Mouse (Mus musculus) forebrain, embryonic 15.5 days (tissue): ENCODE results near the gene Ran. TPM values are rescaled to one million over a fixed set of nuclear protein-coding genes. Genes with fewer than 3 reads are reported as not detected.
A peak's percentile ranks its signal among the peaks of the same experiment; 100 is the strongest.
"Not testable (repeated sequence)": the region's sequence is repeated elsewhere in the genome, so short reads cannot be mapped to it uniquely, and the experiment has no call there.

ENCODE experiments used
- ATAC-seq: fragments of 200-750 bp; cut with Nextera tagmentation; replicated peaks from 2 replicates; pipeline ENCODE4 v1.8.0; 2017; ENCODE audit warnings: mild to moderate bottlenecking, moderate TSS enrichment, moderate library complexity
- H3K27ac ChIP-seq: fragments of 300-500 bp; sonication (generic); replicated peaks from 2 replicates; pipeline ENCODE4 v1.5.1; 2015; ENCODE audit warnings: mild to moderate bottlenecking, inconsistent platforms
- H3K27me3 ChIP-seq: fragments of 300-500 bp; sonication (generic); 2 replicates; pipeline ENCODE4 v1.6.1; 2015; ENCODE audit warnings: inconsistent platforms
- H3K36me3 ChIP-seq: fragments of 300-500 bp; sonication (generic); 2 replicates; pipeline ENCODE4 v1.6.1; 2015; ENCODE audit warnings: mild to moderate bottlenecking, inconsistent platforms
- H3K4me1 ChIP-seq: fragments of 300-500 bp; sonication (generic); 2 replicates; pipeline ENCODE4 v1.6.1; 2015; ENCODE audit warnings: inconsistent platforms
- H3K4me2 ChIP-seq: fragments of 300-500 bp; sonication (generic); replicated peaks from 2 replicates; pipeline ENCODE4 v1.6.1; 2015; ENCODE audit warnings: mild to moderate bottlenecking, inconsistent platforms
- H3K4me3 ChIP-seq: fragments of 300-500 bp; sonication (generic); 2 replicates; pipeline ENCODE4 v1.5.1; 2015; ENCODE audit warnings: mild to moderate bottlenecking, inconsistent platforms
- H3K9ac ChIP-seq: fragments of 300-500 bp; sonication (generic); replicated peaks from 2 replicates; pipeline ENCODE4 v1.6.1; 2015; ENCODE audit warnings: mild to moderate bottlenecking, inconsistent platforms
- H3K9me3 ChIP-seq: fragments of 300-500 bp; sonication (generic); 2 replicates; pipeline ENCODE4 v1.6.1; 2016; ENCODE audit warnings: inconsistent platforms
- WGBS: fragments of 180-500 bp; shearing (Covaris S2); methylation state at CpG from one replicate; pipeline ENCODE4 v1.1.7; 2015; ENCODE audit warnings: mixed read lengths; 5-methylcytosine and 5-hydroxymethylcytosine counted together
- polyA plus RNA-seq: library from polyadenylated mRNA; unstranded; fragments of >200 nt; fragmentation: Nextera tagmentation; extraction: Ambion mirVana; gene quantifications from 2 replicates; pipeline ENCODE4 v1.2.1, GENCODE M21; 2015

The Ran gene
- 487 and 494 TPM in 2 replicates for polyA plus RNA-seq

GRCm38 (mm10) chr5:129019497-129020299 lies at the start of gene Ran:
Gene Ran (plus strand): TSS chr5:129020069.
- H3K36me3 ChIP-seq: peaks cover 10% of the 10 kb centered on the region
- WGBS: under 1% methylated on average over 99 of the region's 102 CpGs

DNA sequence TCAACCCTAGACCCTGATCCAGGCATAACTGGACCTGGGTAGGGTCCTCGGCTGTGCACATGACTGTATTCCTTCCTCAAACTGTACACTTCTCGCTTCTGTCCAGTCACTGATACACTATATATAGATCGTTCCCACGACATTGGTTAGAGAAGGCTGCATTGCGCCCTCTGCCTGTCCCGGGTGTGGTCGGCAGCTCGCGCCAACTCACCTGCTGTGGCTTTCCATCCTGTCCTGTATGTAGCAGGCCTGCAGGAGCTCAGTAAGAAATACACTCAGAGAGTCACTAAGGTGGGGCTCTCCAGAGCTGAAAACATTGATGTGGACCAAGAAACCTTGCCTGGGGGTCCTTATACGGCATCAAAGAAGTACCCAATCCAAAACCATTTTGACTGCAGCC lies 49.0 kb upstream of the Ran start:
- no peak overlapping the region for H3K4me2 ChIP-seq
- no peaks in the 10 kb centered on the region for H3K4me1 ChIP-seq
- 70% methylated on average over 10 of the region's 10 CpGs for WGBS
- no peak overlapping the region for H3K4me3 ChIP-seq
- no peaks in the 10 kb centered on the region for H3K9me3 ChIP-seq
- 0 out of 2 replicates have a peak overlapping the region, but pooled peaks have one; percentile 24 for H3K9ac ChIP-seq
- no peak for ATAC-seq
- H3K36me3 ChIP-seq: no peaks in the 10 kb centered on the region
- H3K27ac ChIP-seq: no peak overlapping the region
- no peaks in the 10 kb centered on the region for H3K27me3 ChIP-seq

More at GRCm38 (mm10) chr5:129019497-129020299, at the start of gene Ran:
- Histone ChIP-seq H3K27me3 (no peaks in the 10 kb centered on the region), H3K4me2 (peak within 1 kb of the TSS; percentile 71), H3K4me3 (peak within 1 kb of the TSS; percentile 86), H3K9ac (peak within 1 kb of the TSS; percentile 91), H3K9me3 (no peaks in the 10 kb centered on the region), H3K4me1 (peaks cover 19% of the 10 kb centered on the region), H3K27ac (peak within 1 kb of the TSS; percentile 96)
- peak; percentile 89 for ATAC-seq

DNA sequence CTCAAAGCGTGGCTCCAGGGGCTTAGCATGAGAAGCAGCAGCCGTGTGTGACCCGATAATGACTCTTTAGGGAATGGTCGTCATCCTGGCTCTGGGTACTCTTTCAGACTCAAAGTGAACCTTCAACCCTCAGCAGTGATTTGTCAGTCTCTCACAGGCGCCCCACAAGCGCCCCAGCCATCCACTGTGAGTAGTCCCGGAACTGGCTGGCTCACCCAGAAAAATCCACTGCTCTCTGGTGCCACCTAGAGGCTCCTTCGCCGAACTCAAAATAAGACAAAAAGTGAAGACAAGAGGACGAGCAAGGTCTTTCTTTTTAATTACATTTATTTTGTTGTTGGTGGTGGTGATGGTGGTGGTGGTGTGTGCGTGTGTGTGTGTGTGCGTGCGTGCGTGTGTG lies 48.6 kb upstream of the Ran start:
- no peak; the same call in 1 of the 2 replicates for ATAC-seq
- H3K9ac ChIP-seq: 0 out of 2 replicates have a peak overlapping the region, but pooled peaks have one; percentile 24
- 18% methylated on average over 14 of the region's 14 CpGs for WGBS
- H3K27ac ChIP-seq: no peak overlapping the region
- H3K9me3 ChIP-seq: no peaks in the 10 kb centered on the region
- no peak overlapping the region for H3K4me2 ChIP-seq
- H3K36me3 ChIP-seq: no peaks in the 10 kb centered on the region
- H3K27me3 ChIP-seq: no peaks in the 10 kb centered on the region
- no peak overlapping the region for H3K4me3 ChIP-seq
- no peaks in the 10 kb centered on the region for H3K4me1 ChIP-seq

- Histone ChIP-seq H3K27me3 (no peaks in the 10 kb centered on the region), H3K27ac (no peak overlapping the region), H3K9me3 (no peaks in the 10 kb centered on the region), H3K4me2 (no peak overlapping the region), H3K9ac (no peak overlapping the region), H3K4me3 (no peak overlapping the region), H3K36me3 (no peaks in the 10 kb centered on the region), H3K4me1 (no peaks in the 10 kb centered on the region)
- WGBS: 6% methylated on average over 4 of the region's 4 CpGs
- ATAC-seq: no peak
Observed at GRCm38 (mm10) chr5:128976266-128976665, 43.6 kb upstream of the Ran start.

DNA sequence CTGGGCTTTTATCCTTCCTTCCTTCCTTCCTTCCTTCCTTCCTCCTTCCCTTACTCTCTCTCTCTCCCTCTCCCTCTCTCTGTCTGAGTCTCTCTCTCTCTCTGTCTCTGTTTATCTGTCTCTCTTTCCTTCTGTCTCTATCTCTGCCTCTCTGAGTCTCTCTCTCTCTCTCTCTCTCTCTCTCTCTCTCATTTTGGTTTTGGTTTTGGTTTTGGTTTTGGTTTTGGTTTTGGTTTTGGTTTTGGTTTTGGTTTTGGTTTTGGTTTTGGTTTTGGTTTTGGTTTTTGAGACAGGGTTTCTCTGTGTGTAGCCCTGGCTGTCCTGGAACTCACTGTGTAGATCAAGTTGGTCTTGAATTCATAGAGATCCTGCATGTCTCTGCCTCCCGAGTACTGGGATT lies 42.4 kb upstream of the Ran start:
- H3K4me2 ChIP-seq, ATAC-seq, H3K9ac ChIP-seq, H3K36me3 ChIP-seq, H3K4me1 ChIP-seq, H3K9me3 ChIP-seq, H3K4me3 ChIP-seq, H3K27me3 ChIP-seq, H3K27ac ChIP-seq: not testable (repeated sequence)
- 83% methylated on average over 1 of the region's 1 CpGs for WGBS

GRCm38 (mm10) chr5:128978957-128979356 lies 40.9 kb upstream of the Ran start:
- no peak overlapping the region for H3K27ac ChIP-seq
- WGBS: over 99% methylated on average over 7 of the region's 7 CpGs

DNA sequence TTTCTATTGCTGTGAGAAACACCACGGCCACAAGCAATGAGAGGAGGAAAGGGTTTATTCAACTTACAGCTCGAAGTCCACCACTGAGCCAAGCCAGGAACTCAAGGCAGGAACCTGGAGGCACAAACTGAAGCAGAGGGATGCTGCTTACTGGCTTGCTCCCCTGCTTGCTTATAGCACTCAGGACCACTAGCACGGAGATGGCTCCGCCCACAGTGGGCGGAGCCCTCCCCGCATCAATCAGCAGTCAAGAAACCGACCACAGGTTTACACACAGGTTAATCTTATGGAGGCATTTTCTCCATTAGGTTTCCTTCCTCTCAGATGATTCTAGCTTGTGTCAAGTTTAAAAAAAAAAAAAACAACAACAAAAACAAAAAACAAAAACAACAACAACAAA lies 39.0 kb upstream of the Ran start:
- Histone ChIP-seq H3K9me3 (no peaks in the 10 kb centered on the region), H3K4me1 (no peaks in the 10 kb centered on the region), H3K4me3 (no peak overlapping the region), H3K4me2 (no peak overlapping the region), H3K27ac (no peak overlapping the region), H3K27me3 (no peaks in the 10 kb centered on the region), H3K9ac (no peak overlapping the region), H3K36me3 (no peaks in the 10 kb centered on the region)
- ATAC-seq: no peak
- 75% methylated on average over 7 of the region's 7 CpGs for WGBS

More at GRCm38 (mm10) chr5:128978957-128979356, 40.9 kb upstream of the Ran start:
- H3K9ac ChIP-seq: no peak overlapping the region
- no peaks in the 10 kb centered on the region for H3K27me3 ChIP-seq
- H3K36me3 ChIP-seq: no peaks in the 10 kb centered on the region
- H3K4me1 ChIP-seq: no peaks in the 10 kb centered on the region
- no peak overlapping the region for H3K4me2 ChIP-seq
- no peak for ATAC-seq
- no peaks in the 10 kb centered on the region for H3K9me3 ChIP-seq
- no peak overlapping the region for H3K4me3 ChIP-seq

DNA sequence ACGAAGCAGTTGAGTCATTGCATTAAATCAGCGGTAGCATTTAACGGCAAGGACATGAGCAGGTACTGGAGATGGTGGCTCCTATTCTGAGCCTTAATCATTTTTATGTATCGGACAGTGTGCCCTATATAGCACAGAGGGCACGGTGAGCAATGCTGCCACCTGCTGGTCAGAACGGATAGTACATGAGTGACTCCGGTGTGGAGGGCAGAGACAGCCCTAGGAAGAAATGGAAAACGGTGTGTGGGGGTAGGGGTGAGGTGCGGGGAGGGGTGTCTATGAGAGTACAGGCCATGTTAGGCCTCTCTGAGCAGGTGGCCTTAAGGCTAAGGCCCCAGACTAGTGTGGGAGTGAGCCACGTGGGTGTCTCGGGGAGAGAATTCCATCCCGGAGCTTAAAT lies 38.3 kb upstream of the Ran start:
- Histone ChIP-seq H3K27me3 (no peaks in the 10 kb centered on the region), H3K9me3 (no peaks in the 10 kb centered on the region), H3K4me3 (no peak overlapping the region), H3K27ac (no peak overlapping the region), H3K4me2 (no peak overlapping the region), H3K4me1 (0 out of 2 replicates have a peak, but pooled peaks cover 4% of the 10 kb centered on the region), H3K9ac (no peak overlapping the region), H3K36me3 (no peaks in the 10 kb centered on the region)
- WGBS: 28% methylated on average over 12 of the region's 12 CpGs
- peak; percentile 68; the same call in 1 of the 2 replicates for ATAC-seq

- no peak for ATAC-seq
- WGBS: 90% methylated on average over 6 of the region's 6 CpGs
- H3K36me3 ChIP-seq: no peaks in the 10 kb centered on the region
- H3K9me3 ChIP-seq: no peaks in the 10 kb centered on the region
- no peak overlapping the region for H3K4me2 ChIP-seq
- H3K4me3 ChIP-seq: no peak overlapping the region
- peaks cover 19% of the 10 kb centered on the region for H3K4me1 ChIP-seq
- no peak overlapping the region for H3K9ac ChIP-seq
- no peak overlapping the region for H3K27ac ChIP-seq
- H3K27me3 ChIP-seq: no peaks in the 10 kb centered on the region
Observed at GRCm38 (mm10) chr5:128984536-128984935, 35.3 kb upstream of the Ran start.

DNA sequence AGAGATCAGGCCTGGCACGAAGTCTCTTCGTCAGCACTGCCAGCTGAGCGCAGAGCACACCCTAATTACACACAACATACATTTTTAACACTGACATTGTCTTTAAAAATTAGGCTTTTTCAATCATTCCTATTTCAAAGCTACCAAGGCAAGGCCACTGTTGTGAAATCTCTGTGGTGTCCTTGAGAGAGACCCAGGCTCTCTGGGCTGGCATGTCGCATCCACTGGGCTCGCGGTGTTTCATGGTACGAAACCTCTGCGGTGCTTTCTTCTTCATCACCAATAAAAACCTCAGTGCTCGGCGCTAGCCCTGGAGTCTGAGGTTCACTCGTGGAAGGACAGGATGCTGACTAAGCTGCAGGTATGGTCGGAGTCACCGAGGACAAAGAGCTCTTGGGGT lies 33.9 kb upstream of the Ran start:
- Histone ChIP-seq H3K4me2 (no peak overlapping the region), H3K27ac (no peak overlapping the region), H3K27me3 (no peaks in the 10 kb centered on the region), H3K4me3 (no peak overlapping the region), H3K9ac (no peak overlapping the region), H3K36me3 (0 out of 2 replicates have a peak, but pooled peaks cover 4% of the 10 kb centered on the region), H3K9me3 (no peaks in the 10 kb centered on the region), H3K4me1 (peaks cover 19% of the 10 kb centered on the region)
- no peak for ATAC-seq
- 82% methylated on average over 13 of the region's 13 CpGs for WGBS

DNA sequence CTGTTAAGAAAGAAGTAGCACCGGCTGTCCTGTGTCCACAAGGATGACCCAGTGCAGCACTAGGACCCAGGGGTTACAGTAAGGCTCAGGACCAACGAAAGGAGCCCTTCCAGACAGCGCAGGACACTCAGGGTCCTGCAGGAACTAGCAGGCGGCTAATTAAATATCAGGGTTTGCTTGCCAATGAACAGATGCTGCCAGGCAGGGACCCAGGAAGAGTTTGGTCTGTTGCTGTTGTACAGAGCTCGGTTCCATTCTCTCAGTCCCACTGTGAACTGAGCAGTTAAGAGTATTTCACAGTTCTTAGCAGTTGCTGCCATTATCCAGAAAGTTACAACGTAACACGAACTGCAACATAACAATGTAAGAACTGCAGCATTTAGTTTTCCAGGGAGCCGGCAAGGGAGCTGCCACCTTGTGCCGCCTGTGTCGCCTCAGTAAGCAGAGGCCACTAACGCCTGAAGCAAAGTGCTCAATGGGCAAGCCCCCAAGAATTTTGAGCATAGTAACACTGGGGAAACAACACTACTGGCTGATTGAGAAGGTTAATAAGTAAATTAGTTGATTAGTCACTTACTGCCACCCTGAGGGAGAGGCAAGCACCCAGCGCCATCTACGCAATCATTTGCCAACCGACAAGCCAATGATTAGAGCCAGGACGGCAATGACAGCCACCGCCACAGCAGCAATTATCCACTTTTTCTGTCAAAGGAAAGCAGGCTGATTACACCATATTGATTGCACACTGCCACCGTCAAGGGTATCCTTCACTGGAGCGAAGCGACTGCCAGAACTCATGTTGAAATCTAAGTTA lies 32.5 kb upstream of the Ran start:
- 0 out of 2 replicates have a peak overlapping the region, but pooled peaks have one; percentile 38 for H3K27ac ChIP-seq
- H3K36me3 ChIP-seq: peaks cover 14% of the 10 kb centered on the region
- WGBS: 46% methylated on average over 19 of the region's 19 CpGs

More for the DNA sequence above, 32.5 kb upstream of the Ran start:
- H3K9ac ChIP-seq: no peak overlapping the region
- no peaks in the 10 kb centered on the region for H3K27me3 ChIP-seq
- H3K4me3 ChIP-seq: no peak overlapping the region
- H3K4me2 ChIP-seq: no peak overlapping the region
- no peaks in the 10 kb centered on the region for H3K9me3 ChIP-seq
- ATAC-seq: peak; percentile 74
- H3K4me1 ChIP-seq: peaks cover 19% of the 10 kb centered on the region
